10 mouse cellular contexts compared by ENCODE assay signal in the genomic region with DNA sequence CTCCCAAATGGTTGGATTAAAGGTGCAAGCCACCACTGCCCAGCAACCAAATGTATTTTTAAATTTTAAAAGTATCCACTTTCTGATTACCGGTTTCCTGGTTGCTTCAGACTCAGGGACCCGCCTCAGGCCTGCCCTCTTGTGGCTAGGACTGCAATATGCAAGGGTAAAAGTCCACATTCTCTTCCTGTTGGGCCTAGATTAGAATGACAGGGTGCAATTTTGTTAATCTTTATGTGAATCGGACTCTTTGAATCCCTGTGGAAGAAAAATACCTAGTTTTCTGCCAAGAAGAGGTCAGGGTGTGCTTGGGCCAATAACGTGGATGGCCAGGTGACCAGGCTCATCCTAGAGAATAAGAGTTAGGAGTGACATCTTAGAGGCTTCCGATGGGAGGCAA. TPM values are rescaled to one million over a fixed set of nuclear protein-coding genes. Genes with fewer than 3 reads are reported as not detected.
DNase-seq lines count a peak whose midpoint lies in the region; TF ChIP-seq lines count a peak whose summit lies in the region.
"Had no signal": no experiment of that assay in that cellular context is flagged by ENCODE, and none has a peak within 500 bp of the region (broad histone marks: within the 10 kb centered on the region; RNA-seq: fewer than 3 reads in every experiment).

No protein-coding gene starts in this region.

- no peaks in the 10 kb centered on the region for H3K9me3 ChIP-seq in MEL (replicated peaks; ENCODE audit: insufficient read depth, low read length)

- H3K9ac ChIP-seq in MEL (ENCODE audit: control insufficient read depth, low read depth, low read length, poor library complexity, severe bottlenecking) = peak overlapping the region; percentile 55

- intact Hi-C loops in left cerebral cortex, postnatal 36 days (cut with DNase I) = no loop called here

- H3K79me2 ChIP-seq in MEL (ENCODE audit: control insufficient read depth, insufficient read depth, low read length, poor library complexity) = no peaks in the 10 kb centered on the region

- peaks cover 0 to 5% of the 10 kb centered on the region in 2 experiments; a peak in 1 of 4 replicates for H3K4me1 ChIP-seq in MEL (ENCODE audit: control insufficient read depth in 1 of 2, insufficient read depth in 2 of 2, low read length in 2 of 2)

- TF ChIP-seq EP300 in MEL (IDR thresholded peaks at IDR 0.05; ENCODE audit: low read depth in 1 of 2, low read length in 2 of 2) = 0 out of 4 replicates have a peak, but pooled peaks of 1 of the 2 experiments have one; percentile 14

- no peaks in the 10 kb centered on the region; a peak in 1 of 4 replicates for H3K36me3 ChIP-seq in MEL (ENCODE audit: control insufficient read depth in 1 of 2, insufficient read depth in 2 of 2, low read length in 2 of 2)

- peak; percentile 86 to 91 (median 90) for TF ChIP-seq CTCF in MEL (IDR thresholded peaks at IDR 0.05 in 2 of 3, conservative IDR thresholded peaks at IDR 0.05 in 1 of 3; ENCODE audit: control insufficient read depth in 1 of 3, insufficient read depth in 1 of 3, low read depth in 2 of 3, low read length in 3 of 3, poor library complexity in 1 of 3, severe bottlenecking in 1 of 3)

- peak; percentile 56 for TF ChIP-seq RAD21 in MEL (IDR thresholded peaks at IDR 0.05; ENCODE audit: low read depth, low read length)

- TF ChIP-seq POLR2A in MEL (IDR thresholded peaks at IDR 0.05; ENCODE audit: control insufficient read depth in 1 of 2, insufficient read depth in 1 of 2, low read depth in 1 of 2, low read length in 2 of 2, poor library complexity in 1 of 2) = no peak

- DNase-seq in layer of hippocampus, adult 11-12 months (ENCODE audit: low spot score) = peak; percentile 53
- no peak for DNase-seq in layer of hippocampus, adult 9-10 months (ENCODE audit: low spot score)
- peak; percentile 90 for DNase-seq in MEL (ENCODE audit: low read depth, low spot score)
- DNase-seq in cerebellum, adult 8-10 months = peak; percentile 40
- DNase-seq in heart, postnatal 4 days = peak; percentile 65
- peak; percentile 21 to 23 for DNase-seq in left cerebral cortex, postnatal 36 days (ENCODE audit: low spot score in 2 of 2)
- peak; percentile 10 to 54 for DNase-seq in monocyte, adult 2 months (ENCODE audit: low read depth in 1 of 2, low spot score in 2 of 2)
- DNase-seq in thymus, postnatal 14 days = peak; percentile 65

- H3K27ac ChIP-seq in MEL (ENCODE audit: control insufficient read depth, low read depth, low read length) = no peak overlapping the region

- H3K4me3 ChIP-seq in MEL (ENCODE audit: control insufficient read depth in 1 of 2, insufficient read depth in 1 of 2, low read depth in 2 of 2, low read length in 2 of 2) = no peak overlapping the region; a peak in 1 of 4 replicates
- H3K4me3 ChIP-seq: myocyte had no signal

- no peaks in the 10 kb centered on the region for H3K27me3 ChIP-seq in MEL (ENCODE audit: control insufficient read depth in 1 of 2, insufficient read depth in 2 of 2, low read length in 2 of 2)

TF ChIP-seq in MEL, 35 proteins besides CTCF, POLR2A, EP300 and RAD21:
- TF ChIP-seq ZNF384 (IDR thresholded peaks at IDR 0.05; ENCODE audit: low read depth, low read length) (0 out of 2 replicates have a peak, but pooled peaks have one; percentile 7), SIN3A (IDR thresholded peaks at IDR 0.05; ENCODE audit: low read length) (peak; percentile 64), GABPA (IDR thresholded peaks at IDR 0.05; ENCODE audit: low read depth, low read length) (no peak), SMC3 (IDR thresholded peaks at IDR 0.05; ENCODE audit: low read depth, low read length) (peak; percentile 68), ETS1 (IDR thresholded peaks at IDR 0.05; ENCODE audit: low read depth, low read length) (no peak), HCFC1 (IDR thresholded peaks at IDR 0.05; ENCODE audit: low read depth, low read length) (peak; percentile 48; the same call in 1 of the 2 replicates), TBP (IDR thresholded peaks at IDR 0.05; ENCODE audit: low read depth, low read length) (peak; percentile 43; the same call in 1 of the 2 replicates), ZKSCAN1 (IDR thresholded peaks at IDR 0.05; ENCODE audit: low read depth, low read length) (no peak), RCOR1 (IDR thresholded peaks at IDR 0.05; ENCODE audit: low read depth, low read length) (no peak), MAFK (IDR thresholded peaks at IDR 0.05; ENCODE audit: borderline replicate concordance, low read depth, low read length) (no peak), BHLHE40 (IDR thresholded peaks at IDR 0.05; ENCODE audit: borderline replicate concordance, low read depth, low read length) (no peak), POLR2AphosphoS2 (IDR thresholded peaks at IDR 0.05; ENCODE audit: low read length) (no peak), NRF1 (IDR thresholded peaks at IDR 0.05; ENCODE audit: insufficient read depth, low read depth, low read length, poor library complexity, severe bottlenecking) (no peak), ZC3H11A (IDR thresholded peaks at IDR 0.05; ENCODE audit: low read depth, low read length) (peak; percentile 27; the same call in 1 of the 2 replicates), ELF1 (IDR thresholded peaks at IDR 0.05; ENCODE audit: low read depth, low read length) (peak; percentile 82), MYC (IDR thresholded peaks at IDR 0.05; ENCODE audit: low read depth, low read length) (no peak), MAX (IDR thresholded peaks at IDR 0.05; ENCODE audit: low read length) (no peak)

RNA-seq across cellular contexts. Expression of a gene that starts 7.4 kb away (rescaled TPM):
- total RNA-seq in MEL (2012; rRNA removed) = 0.23 and 0.36 TPM in 2 replicates
- polyA plus RNA-seq in MEL (2012; ENCODE audit: insufficient read depth in 1 of 2, insufficient read length in 2 of 2, low read depth in 1 of 2, low replicate concordance in 2 of 2, missing spikeins in 1 of 2) = under 1 TPM in 1 of 2 experiments, not detected in 1; 0.81 TPM
- total RNA-seq in heart, postnatal 4 days (2021) = 1 to 10 TPM; 7.9 TPM
- total RNA-seq in left cerebral cortex, postnatal 36 days (2021) = 1 to 10 TPM; 1.2 to 1.6 TPM

RNA-seq across cellular contexts. Expression of a gene that starts 9.6 kb away (rescaled TPM):
- total RNA-seq in MEL (2012; rRNA removed) = not detected in 2 replicates
- polyA plus RNA-seq in MEL (2012; ENCODE audit: insufficient read depth in 1 of 2, insufficient read length in 2 of 2, low read depth in 1 of 2, low replicate concordance in 2 of 2, missing spikeins in 1 of 2) = not detected
- total RNA-seq in heart, postnatal 4 days (2021) = not detected
- not detected for total RNA-seq in left cerebral cortex, postnatal 36 days (2021)
- polyA plus RNA-seq: frontal cortex, adult 2 months; myocyte had no signal

RNA-seq across cellular contexts. Expression of a gene that starts 37.5 kb away (rescaled TPM):
- 38.6 and 39.4 TPM in 2 replicates for total RNA-seq in MEL (2012; rRNA removed)
- 10 to 100 TPM in 1 of 2 experiments, not detected in 1; 52.3 TPM for polyA plus RNA-seq in MEL (2012; ENCODE audit: insufficient read depth in 1 of 2, insufficient read length in 2 of 2, low read depth in 1 of 2, low replicate concordance in 2 of 2, missing spikeins in 1 of 2)
- 100 to 1,000 TPM; 116 to 120 TPM for total RNA-seq in heart, postnatal 4 days (2021)
- 100 to 1,000 TPM; 131 to 145 TPM for total RNA-seq in left cerebral cortex, postnatal 36 days (2021)

RNA-seq across cellular contexts. Expression of a gene that starts 37.6 kb away (rescaled TPM):
- 6.5 and 6.7 TPM in 2 replicates for total RNA-seq in MEL (2012; rRNA removed)
- 1 to 10 TPM in 1 of 2 experiments, not detected in 1; 6.8 TPM for polyA plus RNA-seq in MEL (2012; ENCODE audit: insufficient read depth in 1 of 2, insufficient read length in 2 of 2, low read depth in 1 of 2, low replicate concordance in 2 of 2, missing spikeins in 1 of 2)
- 10 to 100 TPM; 29.2 to 35.0 TPM for total RNA-seq in heart, postnatal 4 days (2021)
- 1 to 10 TPM; 6.0 to 6.5 TPM for total RNA-seq in left cerebral cortex, postnatal 36 days (2021)

RNA-seq across cellular contexts. Expression of a gene that starts 37.7 kb away (rescaled TPM):
- 35.3 and 37.1 TPM in 2 replicates for total RNA-seq in MEL (2012; rRNA removed)
- polyA plus RNA-seq in MEL (2012; ENCODE audit: insufficient read depth in 1 of 2, insufficient read length in 2 of 2, low read depth in 1 of 2, low replicate concordance in 2 of 2, missing spikeins in 1 of 2) = 1,000 to 10,000 TPM in 1 of 2 experiments, 10 to 100 TPM in 1; 25.7 to 1,155 TPM
- 10 to 100 TPM; 10.6 to 10.9 TPM for total RNA-seq in heart, postnatal 4 days (2021)
- 1 to 10 TPM in 1 of 2 experiments, under 1 TPM in 1; 0.96 to 1.0 TPM for total RNA-seq in left cerebral cortex, postnatal 36 days (2021)
